Mouse (Mus musculus) C2C12 (cell line): ENCODE measurements around the gene Ggta1.

Source experiments
- CEBPB ChIP-seq: IDR thresholded peaks from one replicate; pipeline ENCODE4 v1.6.1; 2011; ENCODE audit warnings: low read depth, mild to moderate bottlenecking, control low read depth, moderate library complexity
- CTCF ChIP-seq: IDR thresholded peaks from one replicate; pipeline ENCODE4 v1.5.1; 2011; ENCODE audit not compliant: control insufficient read depth, insufficient read depth, insufficient read length
- FOSL1 ChIP-seq: IDR thresholded peaks from one replicate; pipeline ENCODE4 v1.8.0; 2011; ENCODE audit warnings: mild to moderate bottlenecking, low read length; ENCODE audit not compliant: poor library complexity, insufficient read depth, severe bottlenecking
- MAX ChIP-seq: IDR thresholded peaks from one replicate; pipeline ENCODE4 v1.6.1; 2011; ENCODE audit warnings: mild to moderate bottlenecking, control low read depth
- MYOD1 ChIP-seq: IDR thresholded peaks from one replicate; pipeline ENCODE4 v1.6.1; 2011; ENCODE audit warnings: low read depth; ENCODE audit not compliant: control insufficient read depth, insufficient read length
- MYOG ChIP-seq: IDR thresholded peaks from one replicate; pipeline ENCODE4 v1.6.1; 2011; ENCODE audit not compliant: control insufficient read depth, insufficient read length; ENCODE audit errors: extremely low read depth
- USF1 ChIP-seq: IDR thresholded peaks from one replicate; pipeline ENCODE4 v1.6.1; 2011; ENCODE audit warnings: low read depth, mild to moderate bottlenecking, control low read depth, moderate library complexity

- no peak for TF ChIP-seq CTCF
- no peak for TF ChIP-seq MAX
- TF ChIP-seq CEBPB = no peak
- no peak for TF ChIP-seq MYOG
- TF ChIP-seq USF1 = no peak
- no peak for TF ChIP-seq MYOD1
- TF ChIP-seq FOSL1 = no peak
Measured at GRCm38 (mm10) chr2:35416473-35416872, 46.6 kb downstream of the Ggta1 start.
